Mouse (Mus musculus) midbrain, postnatal 0 days (tissue): ENCODE data around the gene Ppp1r35. TPM values are rescaled to one million over a fixed set of nuclear protein-coding genes. Genes with fewer than 3 reads are reported as not detected.
A peak's percentile ranks its signal among the peaks of the same experiment; 100 is the strongest.
"Not testable (repeated sequence)": the region's sequence is repeated elsewhere in the genome, so short reads cannot be mapped to it uniquely, and the experiment has no call there.

ENCODE experiments used
- ATAC-seq: fragments of 200-750 bp; cut with Nextera tagmentation; 2 replicates; pipeline ENCODE4 v1.8.0; 2017; ENCODE audit warnings: moderate number of reproducible peaks, mild to moderate bottlenecking, moderate TSS enrichment, moderate library complexity; ENCODE audit not compliant: low FRiP score
- DNase-seq: peaks from one replicate; pipeline ENCODE4 v3.0.0-alpha.2; 2015; ENCODE audit warnings: low spot score
- H3K27ac ChIP-seq: fragments of 300-500 bp; sonication (generic); 2 replicates; pipeline ENCODE4 v1.5.1; 2014; ENCODE audit warnings: low read depth, mild to moderate bottlenecking, low read length, mixed read lengths
- H3K27me3 ChIP-seq: fragments of 300-500 bp; sonication (generic); 2 replicates; pipeline ENCODE4 v1.6.1; 2014; ENCODE audit warnings: low read length, control low read depth, mixed read lengths; ENCODE audit not compliant: insufficient read depth
- H3K36me3 ChIP-seq: fragments of 300-500 bp; sonication (generic); 2 replicates; pipeline ENCODE4 v1.6.1; 2014; ENCODE audit warnings: low read length, control low read depth, mixed read lengths; ENCODE audit not compliant: insufficient read depth
- H3K4me1 ChIP-seq: fragments of 300-500 bp; sonication (generic); 2 replicates; pipeline ENCODE4 v1.6.1; 2014; ENCODE audit warnings: mild to moderate bottlenecking, control low read depth, antibody characterized with exemption, low read length, mixed read lengths; ENCODE audit not compliant: insufficient read depth
- H3K4me2 ChIP-seq: fragments of 300-500 bp; sonication (generic); 2 replicates; pipeline ENCODE4 v1.6.1; 2014; ENCODE audit warnings: low read depth, mild to moderate bottlenecking, low read length, mixed read lengths; ENCODE audit not compliant: poor library complexity, severe bottlenecking
- H3K4me3 ChIP-seq: fragments of 300-500 bp; sonication (generic); 2 replicates; pipeline ENCODE4 v1.5.1; 2014; ENCODE audit warnings: low read depth, mild to moderate bottlenecking, low read length, moderate library complexity
- H3K9ac ChIP-seq: fragments of 300-500 bp; sonication (generic); replicated peaks from 2 replicates; pipeline ENCODE4 v1.6.1; 2014; ENCODE audit warnings: mild to moderate bottlenecking, low read length, moderate library complexity, mixed read lengths; ENCODE audit not compliant: poor library complexity, severe bottlenecking
- H3K9me3 ChIP-seq: fragments of 300-500 bp; sonication (generic); 2 replicates; pipeline ENCODE4 v1.6.1; 2016; ENCODE audit warnings: low read length, control low read depth
- CTCF ChIP-seq: IDR thresholded peaks from 2 replicates; pipeline ENCODE4 v1.5.1; 2016; ENCODE audit warnings: antibody characterized with exemption, mild to moderate bottlenecking
- WGBS: fragments of 180-500 bp; shearing (Covaris S2); extraction: QIAGEN DNeasy Blood & Tissue Kit; methylation state at CpG from one replicate; pipeline ENCODE4 v1.1.7; 2014; 5-methylcytosine and 5-hydroxymethylcytosine counted together
- polyA plus RNA-seq: library from polyadenylated mRNA; unstranded; fragments of >200 nt; fragmentation: Nextera tagmentation; extraction: Ambion mirVana; gene quantifications from 2 replicates; pipeline ENCODE4 v1.2.1, GENCODE M21; 2015
- total RNA-seq: library from RNA; depleted of rRNA; stranded (reverse); fragments of >200 nt; gene quantifications from 2 replicates; pipeline ENCODE4 v1.2.3, GENCODE M21; 2014

Gene Ppp1r35
- total and polyA plus RNA-seq, 2 experiments from 2014 or later = 38.8 to 42.1 TPM

GRCm38 (mm10) chr5:137749196-137749836 lies 29.3 kb upstream of the Ppp1r35 start:
- TF ChIP-seq CTCF = no peak
- Histone ChIP-seq H3K4me1 (peaks cover 5% of the 10 kb centered on the region; the same call in 1 of the 2 replicates), H3K9ac (no peak overlapping the region), H3K27ac (no peak overlapping the region), H3K9me3 (no peaks in the 10 kb centered on the region), H3K36me3 (peaks cover 10% of the 10 kb centered on the region), H3K4me2 (peak overlapping the region; percentile 99; the same call in 1 of the 2 replicates), H3K27me3 (no peaks in the 10 kb centered on the region), H3K4me3 (no peak overlapping the region)
- WGBS = 82% methylated on average over 6 of the region's 6 CpGs
- ATAC-seq (no peak), DNase-seq (no peak)

- ATAC-seq, H3K27me3 ChIP-seq, H3K9me3 ChIP-seq, H3K27ac ChIP-seq, H3K9ac ChIP-seq, H3K4me2 ChIP-seq, DNase-seq, H3K4me1 ChIP-seq, H3K4me3 ChIP-seq: not testable (repeated sequence)
- H3K36me3 ChIP-seq = peaks cover 10% of the 10 kb centered on the region
- WGBS = 90% methylated on average over 6 of the region's 8 CpGs
These were observed 28.4 kb upstream of the Ppp1r35 start for GRCm38 (mm10) chr5:137750212-137750611.

GRCm38 (mm10) chr5:137751221-137751887 lies 27.3 kb upstream of the Ppp1r35 start:
- no peak for TF ChIP-seq CTCF
- no peak for ATAC-seq
- 92% methylated on average over 13 of the region's 13 CpGs for WGBS
- Histone ChIP-seq H3K4me3 (no peak overlapping the region), H3K4me2 (no peak overlapping the region), H3K27ac (no peak overlapping the region), H3K36me3 (peaks cover 12% of the 10 kb centered on the region), H3K9ac (no peak overlapping the region), H3K9me3 (no peaks in the 10 kb centered on the region), H3K4me1 (peaks cover 5% of the 10 kb centered on the region; the same call in 1 of the 2 replicates), H3K27me3 (no peaks in the 10 kb centered on the region)
- no peak for DNase-seq

DNA sequence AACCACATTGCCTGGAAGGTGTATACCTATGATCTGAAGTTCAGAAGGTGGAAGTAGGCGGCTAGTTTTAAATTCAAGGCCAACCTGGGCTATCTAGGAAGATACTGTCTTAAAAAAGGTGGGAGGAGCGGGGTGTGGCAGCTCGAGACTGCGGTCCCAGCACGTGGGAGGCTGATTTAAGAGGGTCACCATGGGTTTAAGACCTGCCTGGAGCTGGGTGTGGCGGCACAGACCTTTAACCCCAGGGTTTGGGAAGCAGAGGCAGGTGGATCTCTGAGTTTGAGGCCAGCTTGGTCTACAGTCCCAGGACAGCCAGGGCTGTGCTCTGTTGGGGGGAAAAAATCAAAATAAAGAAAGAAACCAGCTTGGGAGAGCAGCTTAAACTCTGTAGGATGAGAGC lies 26.7 kb upstream of the Ppp1r35 start:
- Histone ChIP-seq H3K9ac (no peak overlapping the region), H3K4me3 (no peak overlapping the region), H3K36me3 (peaks cover 12% of the 10 kb centered on the region), H3K27me3 (no peaks in the 10 kb centered on the region), H3K9me3 (no peaks in the 10 kb centered on the region), H3K4me2 (no peak overlapping the region), H3K4me1 (peaks cover 5% of the 10 kb centered on the region; the same call in 1 of the 2 replicates), H3K27ac (no peak overlapping the region)
- no peak for TF ChIP-seq CTCF
- ATAC-seq (no peak), DNase-seq (no peak)
- WGBS = 87% methylated on average over 6 of the region's 6 CpGs

- DNase-seq = no peak
- Histone ChIP-seq H3K36me3 (peaks cover 12% of the 10 kb centered on the region), H3K27ac (no peak overlapping the region), H3K4me2 (no peak overlapping the region), H3K27me3 (no peaks in the 10 kb centered on the region), H3K9ac (no peak overlapping the region), H3K9me3 (no peaks in the 10 kb centered on the region), H3K4me1 (peaks cover 2% of the 10 kb centered on the region; the same call in 1 of the 2 replicates), H3K4me3 (no peak overlapping the region)
- 88% methylated on average over 13 of the region's 13 CpGs for WGBS
- ATAC-seq = no peak
- TF ChIP-seq CTCF = no peak
These were observed 25.4 kb upstream of the Ppp1r35 start for GRCm38 (mm10) chr5:137753111-137753832.

- Histone ChIP-seq H3K9me3 (no peaks in the 10 kb centered on the region), H3K4me2 (no peak overlapping the region), H3K27me3 (no peaks in the 10 kb centered on the region), H3K4me1 (no peaks in the 10 kb centered on the region), H3K9ac (peak overlapping the region; percentile 19; the same call in 1 of the 2 replicates), H3K4me3 (no peak overlapping the region), H3K27ac (no peak overlapping the region), H3K36me3 (peaks cover 12% of the 10 kb centered on the region)
- TF ChIP-seq CTCF = no peak
- 81% methylated on average over 5 of the region's 5 CpGs for WGBS
- DNase-seq (no peak), ATAC-seq (no peak)
These were observed 23.2 kb upstream of the Ppp1r35 start for GRCm38 (mm10) chr5:137755425-137755824.
